Mouse (Mus musculus): ENCODE results near the gene Olfr543. TPM values are rescaled to one million over a fixed set of nuclear protein-coding genes. Genes with fewer than 3 reads are reported as not detected.

Olfr543 gene
- total RNA-seq, 1 experiment from 2014 or later, result not detected

DNA sequence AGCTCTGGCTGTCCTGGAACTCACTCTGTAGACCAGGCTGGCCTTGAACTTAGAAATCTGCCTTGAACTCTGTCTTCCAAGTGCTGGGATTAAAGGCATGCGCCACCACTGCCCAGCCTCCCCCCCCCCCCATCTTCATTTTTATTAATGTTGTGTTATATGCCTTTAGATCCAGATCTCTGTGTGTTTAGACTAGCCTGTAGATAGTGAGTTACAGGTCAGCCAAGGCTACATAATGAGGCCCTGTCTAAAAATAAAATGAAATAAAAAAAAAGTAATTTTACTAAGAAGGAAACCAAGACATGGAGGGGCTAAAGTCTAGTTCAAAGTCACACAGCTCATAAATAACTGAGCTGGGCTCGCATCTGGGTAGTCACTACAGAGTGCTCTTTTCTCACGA lies 2.6 kb downstream of the Olfr543 start:
- no peak for ATAC-seq (ENCODE audit: extremely low read depth, insufficient number of reproducible peaks, low FRiP score, poor library complexity, severe bottlenecking)

DNA sequence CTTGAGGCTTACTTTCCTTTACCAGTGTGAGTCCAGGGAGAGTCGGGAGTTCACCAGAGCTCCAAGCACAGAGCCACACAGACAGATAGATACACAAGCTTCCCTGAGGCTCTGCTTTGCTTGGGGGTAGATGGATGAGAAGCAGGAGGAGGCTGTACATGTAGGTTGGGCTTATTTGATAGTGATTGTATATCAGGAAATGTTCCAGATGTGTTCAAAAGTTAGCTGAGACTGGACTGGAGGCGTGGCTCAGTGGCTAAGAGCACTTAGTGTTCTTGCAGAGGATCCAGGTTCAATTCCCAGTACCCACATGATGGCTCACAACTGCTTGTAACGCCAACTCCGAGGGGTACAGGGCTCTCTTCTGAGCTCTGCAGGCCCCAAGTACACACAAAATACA lies 3.1 kb downstream of the Olfr543 start:
- ATAC-seq (ENCODE audit: extremely low read depth, insufficient number of reproducible peaks, low FRiP score, poor library complexity, severe bottlenecking), result no peak

- no peak for ATAC-seq (ENCODE audit: extremely low read depth, insufficient number of reproducible peaks, low FRiP score, poor library complexity, severe bottlenecking)
These were observed 4.1 kb downstream of the Olfr543 start for GRCm38 (mm10) chr7:102477377-102477776.

- no peak for ATAC-seq (ENCODE audit: extremely low read depth, insufficient number of reproducible peaks, low FRiP score, poor library complexity, severe bottlenecking)
These were observed 4.9 kb downstream of the Olfr543 start for GRCm38 (mm10) chr7:102476601-102477000.

- no peak for ATAC-seq (ENCODE audit: extremely low read depth, insufficient number of reproducible peaks, low FRiP score, poor library complexity, severe bottlenecking)
These were observed 8.8 kb downstream of the Olfr543 start for GRCm38 (mm10) chr7:102472675-102473074.

- ATAC-seq (ENCODE audit: extremely low read depth, insufficient number of reproducible peaks, low FRiP score, poor library complexity, severe bottlenecking), result no peak
These were observed 13.9 kb downstream of the Olfr543 start for GRCm38 (mm10) chr7:102467566-102467965.

DNA sequence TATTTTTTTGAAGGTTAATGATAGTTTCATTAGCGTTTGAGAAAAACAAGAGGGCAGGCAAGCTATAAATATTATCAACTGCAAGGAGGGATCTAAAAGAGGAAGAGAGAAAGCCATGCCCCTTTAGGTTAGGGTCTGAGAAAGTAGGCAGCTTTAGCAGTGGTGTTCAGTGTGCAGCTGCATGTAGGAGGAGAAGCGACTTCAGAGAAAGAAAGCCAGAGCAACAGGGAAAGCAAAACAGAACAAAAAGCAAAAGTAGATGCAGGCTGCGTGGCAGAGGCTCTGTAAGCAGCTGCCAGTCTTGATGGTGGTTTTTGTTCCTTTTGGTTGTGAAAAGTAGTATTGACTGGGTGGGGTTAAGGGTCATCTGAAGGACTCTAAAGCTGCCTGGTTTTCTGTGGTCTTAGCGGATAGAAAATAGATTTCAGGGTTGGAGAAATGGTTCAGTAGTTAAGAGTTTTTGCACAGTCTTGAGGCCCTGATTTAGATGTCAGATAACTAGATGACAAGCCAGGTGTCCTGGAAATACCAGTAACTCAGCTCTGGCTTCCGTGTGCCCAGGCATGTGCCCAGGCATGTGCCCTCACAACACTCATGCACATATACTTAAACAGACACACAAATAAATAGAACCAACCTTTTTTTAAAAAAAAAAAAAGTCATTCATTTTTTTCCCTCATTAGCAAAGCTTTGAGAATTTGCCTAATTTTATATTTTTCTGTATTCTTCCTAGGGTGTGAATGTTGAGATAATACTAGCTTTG lies 22.7 kb downstream of the Olfr543 start:
- peak; percentile 63 for ATAC-seq (ENCODE audit: extremely low read depth, insufficient number of reproducible peaks, low FRiP score, poor library complexity, severe bottlenecking)

GRCm38 (mm10) chr7:102446438-102446837 lies 35.0 kb downstream of the Olfr543 start:
- no peak for ATAC-seq (ENCODE audit: extremely low read depth, insufficient number of reproducible peaks, low FRiP score, poor library complexity, severe bottlenecking)

- no peak for ATAC-seq (ENCODE audit: extremely low read depth, insufficient number of reproducible peaks, low FRiP score, poor library complexity, severe bottlenecking)
These were observed 37.2 kb downstream of the Olfr543 start for GRCm38 (mm10) chr7:102444301-102444700.

DNA sequence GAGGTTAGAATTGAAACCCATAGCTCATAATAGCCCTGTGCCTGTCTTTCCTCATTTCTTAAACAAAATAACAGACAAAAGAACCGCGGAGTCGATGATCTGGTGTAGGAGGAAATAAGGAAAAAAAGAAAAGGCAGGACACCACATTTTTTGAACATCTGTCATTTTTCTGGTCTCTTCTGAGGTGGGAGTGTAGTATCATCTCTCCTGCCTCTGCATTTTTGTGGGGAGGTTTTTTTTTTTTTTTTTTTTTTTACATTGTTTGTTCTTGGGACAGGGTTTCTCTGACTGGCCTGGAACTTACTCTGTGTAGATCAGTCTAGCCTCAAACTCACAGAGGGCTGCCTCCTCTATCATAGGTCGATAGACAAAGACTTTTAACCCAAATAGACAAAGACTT lies 39.0 kb downstream of the Olfr543 start:
- ATAC-seq (ENCODE audit: extremely low read depth, insufficient number of reproducible peaks, low FRiP score, poor library complexity, severe bottlenecking), result no peak

DNA sequence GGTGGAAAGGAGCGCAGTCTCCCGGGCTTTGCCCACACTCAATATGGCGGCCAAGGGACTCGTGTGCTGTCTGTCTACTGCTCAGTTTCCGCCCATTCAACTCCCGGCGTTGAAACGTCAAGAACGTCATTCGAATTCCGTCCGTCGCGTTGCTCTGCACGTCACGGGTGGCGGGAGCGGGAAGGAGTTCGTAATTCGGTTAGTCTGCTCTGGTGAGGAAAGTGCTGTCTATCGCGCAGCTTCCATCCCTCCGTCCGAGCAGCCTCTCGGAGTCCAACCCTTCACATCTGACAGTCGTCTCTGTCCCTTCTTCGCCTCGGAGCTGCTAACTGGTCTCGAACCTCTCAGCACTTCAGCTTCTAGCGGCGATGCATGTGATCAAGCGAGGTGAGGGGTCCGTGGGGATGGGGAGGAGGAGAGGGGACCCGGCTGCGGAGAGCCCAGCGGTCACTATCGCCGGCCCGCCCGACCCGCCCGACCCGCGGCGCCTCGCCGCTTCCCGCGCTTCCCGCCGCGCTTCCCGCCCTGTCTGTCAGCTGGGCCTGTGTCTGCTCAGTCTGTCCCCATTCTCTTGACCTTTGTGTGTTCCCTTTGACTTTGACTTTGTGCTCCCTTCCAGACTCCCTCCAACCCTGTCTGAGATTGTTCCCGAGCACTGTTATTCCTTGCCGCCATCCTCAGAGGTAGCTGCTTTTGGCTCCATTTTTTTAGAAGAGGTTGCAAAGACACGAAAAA lies 39.7 kb downstream of the Olfr543 start, which contains the start of gene Rrm1:
Gene Rrm1 (plus strand): TSS at position 39 of the 735 bp plus-strand sequence.
- ATAC-seq (ENCODE audit: extremely low read depth, insufficient number of reproducible peaks, low FRiP score, poor library complexity, severe bottlenecking), result peak; percentile 100

- no peak for ATAC-seq (ENCODE audit: extremely low read depth, insufficient number of reproducible peaks, low FRiP score, poor library complexity, severe bottlenecking)
These were observed 40.4 kb downstream of the Olfr543 start for GRCm38 (mm10) chr7:102440822-102441656.

GRCm38 (mm10) chr7:102434344-102434743 lies 47.1 kb downstream of the Olfr543 start:
- no peak for ATAC-seq (ENCODE audit: extremely low read depth, insufficient number of reproducible peaks, low FRiP score, poor library complexity, severe bottlenecking)

Other genes with a start within 250 kb of the Olfr543 start
- gene Rhog, start 225.6 kb downstream of the Olfr543 start, total RNA-seq (2017), result 118 and 127 TPM in 2 replicates
- gene Stim1, start 213.9 kb downstream of the Olfr543 start, total RNA-seq (2017), result 63.7 and 72.1 TPM in 2 replicates
- gene Rrm1, start 40.0 kb downstream of the Olfr543 start, total RNA-seq (2017), result 50.5 and 58.1 TPM in 2 replicates
- not detected in 2 replicates for gene Olfr544, start 6.6 kb upstream of the Olfr543 start, total RNA-seq (2017)
- not detected in 2 replicates for gene Olfr545, start 17.9 kb upstream of the Olfr543 start, total RNA-seq (2017)
- not detected in 2 replicates for gene Olfr547, start 53.1 kb upstream of the Olfr543 start, total RNA-seq (2017)
- not detected in 2 replicates for gene Olfr548-ps1, start 59.2 kb upstream of the Olfr543 start, total RNA-seq (2017)
- not detected in 2 replicates for gene Olfr549, start 68.2 kb upstream of the Olfr543 start, total RNA-seq (2017)
- 48.9 and 65.3 TPM in 2 replicates for gene Trim21, start 83.8 kb upstream of the Olfr543 start, total RNA-seq (2017)
- gene Olfr550, start 89.8 kb upstream of the Olfr543 start, total RNA-seq (2017), result 0.12 TPM in 1 of 2 replicates, not detected in the other
- gene Olfr551, start 110.2 kb upstream of the Olfr543 start, total RNA-seq (2017), result not detected in 2 replicates
- not detected in 2 replicates for gene Olfr552, start 116.1 kb upstream of the Olfr543 start, total RNA-seq (2017)
- gene Olfr553, start 136.5 kb upstream of the Olfr543 start, total RNA-seq (2017), result not detected in 2 replicates
- gene Olfr554, start 156.8 kb upstream of the Olfr543 start, total RNA-seq (2017), result 0.47 TPM in 1 of 2 replicates, not detected in the other
- not detected in 2 replicates for gene Olfr555, start 177.1 kb upstream of the Olfr543 start, total RNA-seq (2017)
- not detected in 2 replicates for gene Olfr556, start 183.2 kb upstream of the Olfr543 start, total RNA-seq (2017)
- gene Trim68, start 205.6 kb upstream of the Olfr543 start, total RNA-seq (2017), result 10.6 and 12.5 TPM in 2 replicates
- gene Olfr557, start 214.2 kb upstream of the Olfr543 start, total RNA-seq (2017), result not detected in 2 replicates
- gene Olfr558, start 220.5 kb upstream of the Olfr543 start, total RNA-seq (2017), result not detected in 2 replicates
- gene Olfr33, start 237.4 kb upstream of the Olfr543 start, total RNA-seq (2017), result not detected in 2 replicates
- gene Olfr559, start 245.8 kb upstream of the Olfr543 start, total RNA-seq (2017), result not detected in 2 replicates